Mouse (Mus musculus) megakaryocyte, embryonic 14.5 days (primary cell): Measurements from ENCODE around the gene Plcl1. TPM values are rescaled to one million over a fixed set of nuclear protein-coding genes. Genes with fewer than 3 reads are reported as not detected.

Experiments
- H3K27me3 ChIP-seq: replicated peaks from 2 replicates; pipeline ENCODE3; 2012; ENCODE audit warnings: inconsistent platforms
- H3K36me3 ChIP-seq: replicated peaks from 2 replicates; pipeline ENCODE3; 2012; ENCODE audit warnings: low read length, inconsistent platforms, mixed read lengths
- H3K4me1 ChIP-seq: 2 replicates; pipeline ENCODE4 v1.6.1; 2012; ENCODE audit warnings: inconsistent platforms
- H3K4me3 ChIP-seq: replicated peaks from 2 replicates; pipeline ENCODE3; 2012; ENCODE audit warnings: moderate library complexity, mild to moderate bottlenecking, inconsistent platforms
- H3K9me3 ChIP-seq: 2 replicates; pipeline ENCODE4 v1.6.1; 2012; ENCODE audit warnings: inconsistent platforms
- FLI1 ChIP-seq: IDR thresholded peaks from 2 replicates; pipeline ENCODE4 v1.6.1; 2012; ENCODE audit warnings: low read length, inconsistent platforms, mixed read lengths
- GATA1 ChIP-seq: IDR thresholded peaks from 3 replicates; pipeline ENCODE4 v1.6.1; 2012; ENCODE audit warnings: mixed read lengths, low read length, inconsistent platforms, borderline replicate concordance
- polyA plus RNA-seq: library from polyadenylated mRNA; stranded (reverse); fragments of >175 nt; gene quantifications from 2 replicates; pipeline ENCODE4 v1.2.3, GENCODE M21; 2012; ENCODE audit warnings: low replicate concordance; ENCODE audit not compliant: insufficient read depth

Gene Plcl1
- polyA plus RNA-seq, 1 experiment: 0.04 TPM

DNA sequence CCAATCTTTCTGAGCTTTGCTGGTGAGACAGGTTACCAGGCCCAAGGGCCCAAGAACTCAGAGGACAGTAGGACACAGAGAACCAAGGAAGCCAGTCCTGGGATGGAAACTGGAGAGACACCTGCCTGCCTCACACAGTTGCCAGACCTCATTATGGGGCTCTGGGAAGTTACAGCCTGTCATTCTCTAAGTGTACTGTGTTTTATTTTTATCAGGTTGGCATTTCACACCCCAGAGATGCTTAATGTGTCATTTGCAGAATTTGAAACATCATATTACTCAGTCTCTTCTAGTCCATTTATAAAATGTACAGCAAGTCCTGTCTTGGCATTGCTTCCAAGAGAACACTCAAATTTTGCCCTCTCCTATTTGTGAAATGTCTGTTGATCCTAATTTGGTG, 111.5 kb downstream of the Plcl1 start:
- Histone ChIP-seq H3K9me3 (no peaks in the 10 kb centered on the region), H3K27me3 (no peaks in the 10 kb centered on the region), H3K4me1 (no peaks in the 10 kb centered on the region), H3K4me3 (no peak overlapping the region), H3K36me3 (no peaks in the 10 kb centered on the region)
- TF ChIP-seq GATA1 (no peak), FLI1 (no peak)

DNA sequence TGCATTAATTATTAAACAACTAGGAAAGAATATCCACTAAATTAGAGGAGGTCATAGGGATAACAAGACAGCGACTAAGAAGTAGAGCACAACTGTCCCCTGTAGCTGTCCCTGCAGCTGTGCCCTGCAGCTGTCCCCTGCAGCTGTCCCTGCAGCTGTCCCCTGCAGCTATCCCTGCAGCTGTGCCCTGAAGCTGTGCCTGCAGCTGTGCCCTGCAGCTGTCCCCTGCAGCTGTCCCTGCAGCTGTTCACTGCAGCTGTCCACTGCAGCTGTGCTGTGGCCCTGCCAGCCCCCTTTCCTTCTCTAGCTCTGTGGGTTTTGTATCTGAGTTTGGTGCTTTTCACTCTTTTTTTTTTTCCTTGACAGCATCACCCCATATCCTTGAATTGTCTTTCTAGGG, 118.2 kb downstream of the Plcl1 start:
- peaks cover 5% of the 10 kb centered on the region for H3K4me1 ChIP-seq
- H3K9me3 ChIP-seq: no peaks in the 10 kb centered on the region
- no peak overlapping the region for H3K4me3 ChIP-seq
- no peaks in the 10 kb centered on the region for H3K36me3 ChIP-seq
- no peak for TF ChIP-seq GATA1
- no peak for TF ChIP-seq FLI1
- H3K27me3 ChIP-seq: peaks cover 21% of the 10 kb centered on the region

DNA sequence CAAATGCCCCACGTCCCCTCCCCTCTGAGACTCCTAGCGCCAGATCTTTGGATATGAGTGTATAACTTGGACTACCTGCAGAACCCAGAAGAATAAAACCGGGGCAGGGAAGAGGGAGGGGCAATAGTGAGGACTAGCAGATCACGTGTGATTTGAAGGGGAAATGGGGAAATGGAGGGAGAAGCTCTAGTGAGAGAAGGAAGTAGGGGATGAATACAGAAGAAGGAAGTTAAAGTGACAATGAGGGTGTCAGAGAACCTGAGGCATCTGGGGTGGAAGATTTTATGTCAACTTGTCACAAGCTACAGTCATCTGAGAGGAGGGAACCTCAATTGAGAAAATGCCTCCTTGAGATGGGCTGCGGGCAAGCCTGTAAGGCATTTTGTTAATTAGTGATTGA, 119.4 kb downstream of the Plcl1 start:
- Histone ChIP-seq H3K4me3 (no peak overlapping the region), H3K4me1 (peaks cover 6% of the 10 kb centered on the region), H3K27me3 (peaks cover 27% of the 10 kb centered on the region), H3K36me3 (no peaks in the 10 kb centered on the region), H3K9me3 (no peaks in the 10 kb centered on the region)
- TF ChIP-seq GATA1 (no peak), FLI1 (no peak)

GRCm38 (mm10) chr1:55525748-55526147, 120.0 kb downstream of the Plcl1 start:
- peaks cover 30% of the 10 kb centered on the region for H3K27me3 ChIP-seq
- TF ChIP-seq FLI1 (no peak), GATA1 (no peak)
- no peak overlapping the region for H3K4me3 ChIP-seq
- peaks cover 6% of the 10 kb centered on the region for H3K4me1 ChIP-seq
- H3K9me3 ChIP-seq: no peaks in the 10 kb centered on the region
- no peaks in the 10 kb centered on the region for H3K36me3 ChIP-seq

GRCm38 (mm10) chr1:55528547-55529304, 123.0 kb downstream of the Plcl1 start:
- Histone ChIP-seq H3K4me3 (peak overlapping the region; percentile 39), H3K4me1 (peaks cover 6% of the 10 kb centered on the region), H3K27me3 (peaks cover 32% of the 10 kb centered on the region), H3K9me3 (no peaks in the 10 kb centered on the region), H3K36me3 (no peaks in the 10 kb centered on the region)
- no peak for TF ChIP-seq GATA1
- no peak for TF ChIP-seq FLI1

DNA sequence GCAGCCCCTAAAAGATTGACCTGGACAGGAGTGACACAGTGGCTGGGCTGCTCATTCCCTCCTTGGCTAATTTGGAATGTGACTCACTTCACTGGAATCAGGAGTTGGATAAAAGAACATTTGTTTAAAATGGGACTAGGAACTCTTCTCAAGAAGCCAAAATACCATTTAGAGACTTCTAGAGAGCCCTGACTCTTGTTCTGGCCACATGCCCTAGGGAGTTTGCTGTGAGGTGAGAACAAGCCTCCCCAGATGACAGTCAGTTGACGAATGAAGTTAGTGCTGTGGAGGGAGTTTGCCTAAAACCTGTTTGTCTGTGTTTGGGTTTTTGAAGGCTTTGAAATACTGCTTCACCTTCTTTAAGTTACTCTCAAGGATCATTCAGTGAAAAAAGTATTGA, 128.1 kb downstream of the Plcl1 start:
- Histone ChIP-seq H3K27me3 (peaks cover 19% of the 10 kb centered on the region), H3K4me3 (no peak overlapping the region), H3K9me3 (no peaks in the 10 kb centered on the region), H3K36me3 (no peaks in the 10 kb centered on the region), H3K4me1 (peaks cover 3% of the 10 kb centered on the region)
- TF ChIP-seq FLI1 (no peak), GATA1 (no peak)

GRCm38 (mm10) chr1:55554405-55554804, 148.7 kb downstream of the Plcl1 start:
- Histone ChIP-seq H3K27me3 (no peaks in the 10 kb centered on the region), H3K9me3 (no peaks in the 10 kb centered on the region), H3K4me3 (no peak overlapping the region), H3K36me3 (no peaks in the 10 kb centered on the region), H3K4me1 (no peaks in the 10 kb centered on the region)
- TF ChIP-seq GATA1 (no peak), FLI1 (no peak)

DNA sequence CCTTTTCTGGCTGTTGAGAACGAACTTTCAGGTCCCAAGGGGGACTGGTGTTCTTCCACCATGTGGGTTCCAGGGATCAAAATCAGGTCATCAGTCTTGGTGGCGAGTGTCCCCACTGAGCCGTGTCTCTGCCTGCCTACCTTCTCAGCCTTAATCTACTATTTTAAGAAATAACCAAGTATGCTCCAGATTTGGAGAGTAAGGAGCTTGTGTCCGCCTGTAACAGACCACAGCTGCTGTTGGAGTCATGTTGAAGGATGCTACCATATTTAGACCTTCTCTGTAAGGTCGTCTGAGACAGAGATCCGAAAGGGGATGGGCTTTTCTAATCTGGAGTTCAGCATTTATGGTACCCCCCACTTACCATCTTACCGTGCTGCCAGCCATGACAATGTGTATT, 152.2 kb downstream of the Plcl1 start:
- no peaks in the 10 kb centered on the region for H3K4me1 ChIP-seq
- no peaks in the 10 kb centered on the region for H3K27me3 ChIP-seq
- TF ChIP-seq FLI1: no peak
- TF ChIP-seq GATA1: no peak
- H3K9me3 ChIP-seq: no peaks in the 10 kb centered on the region
- no peaks in the 10 kb centered on the region for H3K36me3 ChIP-seq
- no peak overlapping the region for H3K4me3 ChIP-seq

GRCm38 (mm10) chr1:55558409-55558808, 152.7 kb downstream of the Plcl1 start:
- TF ChIP-seq GATA1: no peak
- no peak for TF ChIP-seq FLI1
- Histone ChIP-seq H3K4me1 (no peaks in the 10 kb centered on the region), H3K4me3 (no peak overlapping the region), H3K27me3 (no peaks in the 10 kb centered on the region), H3K36me3 (no peaks in the 10 kb centered on the region), H3K9me3 (no peaks in the 10 kb centered on the region)

- Histone ChIP-seq H3K9me3 (no peaks in the 10 kb centered on the region), H3K4me1 (no peaks in the 10 kb centered on the region), H3K36me3 (no peaks in the 10 kb centered on the region), H3K4me3 (no peak overlapping the region), H3K27me3 (no peaks in the 10 kb centered on the region)
- TF ChIP-seq GATA1 (no peak), FLI1 (no peak)
These were observed 154.3 kb downstream of the Plcl1 start for GRCm38 (mm10) chr1:55559998-55560397.
